Mouse (Mus musculus) G1E (cell line): Measurements from ENCODE around the gene Tm9sf3.

Experiments
- CTCF ChIP-seq: IDR thresholded peaks from 2 replicates; pipeline ENCODE4 v1.5.1; 2012; ENCODE audit warnings: low read depth, low read length, inconsistent platforms, mixed read lengths
- GATA1 ChIP-seq: IDR thresholded peaks from 2 replicates; pipeline ENCODE4 v1.6.1; 2012; ENCODE audit warnings: borderline replicate concordance, low read length, inconsistent platforms, mixed read lengths
- TAL1 ChIP-seq: conservative IDR thresholded peaks from 2 replicates; pipeline ENCODE4 v1.6.1; 2012; ENCODE audit warnings: low read depth, low read length, inconsistent platforms, mixed read lengths

DNA sequence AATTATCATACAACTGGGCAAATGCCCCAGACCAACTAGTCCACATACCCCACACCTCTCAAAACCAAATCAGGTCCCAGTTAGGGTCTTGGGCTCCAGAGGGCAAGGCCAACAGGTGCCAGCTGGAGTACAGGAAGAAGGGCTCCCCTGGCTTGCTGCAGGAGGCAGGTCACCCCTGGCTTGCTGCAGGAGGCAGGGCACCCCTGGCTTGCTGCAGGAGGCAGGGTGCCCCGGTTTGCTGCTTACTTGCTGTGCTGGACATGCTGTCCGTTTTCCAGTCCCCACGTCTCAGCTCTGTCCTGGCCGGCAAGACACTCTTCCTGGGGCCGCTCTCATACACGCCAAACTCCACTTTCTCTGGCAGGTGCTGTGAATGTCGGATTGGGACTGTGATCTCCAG is 23.4 kb upstream of the Tm9sf3 start:
- TF ChIP-seq CTCF = no peak
- TF ChIP-seq GATA1 = no peak
- no peak for TF ChIP-seq TAL1
